Mouse (Mus musculus) hindbrain, embryonic 11.5 days (tissue): ENCODE measurements around the gene Bmpr1b. TPM values are rescaled to one million over a fixed set of nuclear protein-coding genes. Genes with fewer than 3 reads are reported as not detected.

Experiments used
- ATAC-seq: fragments of 200-750 bp; cut with Nextera tagmentation; 2 replicates; pipeline ENCODE4 v1.8.0; 2017; ENCODE audit warnings: mild to moderate bottlenecking, moderate TSS enrichment, moderate library complexity; ENCODE audit not compliant: low FRiP score
- DNase-seq: peaks from one replicate; pipeline ENCODE4 v3.0.0-alpha.2; 2015; ENCODE audit warnings: low spot score
- H3K27ac ChIP-seq: fragments of 300-500 bp; sonication (generic); 2 replicates; pipeline ENCODE4 v1.5.1; 2014; ENCODE audit warnings: mild to moderate bottlenecking, low read depth, low read length
- H3K27me3 ChIP-seq: fragments of 300-500 bp; sonication (generic); 2 replicates; pipeline ENCODE4 v1.6.1; 2014; ENCODE audit warnings: mild to moderate bottlenecking, low read length, moderate library complexity, mixed read lengths; ENCODE audit not compliant: control insufficient read depth, insufficient read depth
- H3K36me3 ChIP-seq: fragments of 300-500 bp; sonication (generic); 2 replicates; pipeline ENCODE4 v1.6.1; 2014; ENCODE audit warnings: mild to moderate bottlenecking, low read length, moderate library complexity, mixed read lengths; ENCODE audit not compliant: control insufficient read depth, insufficient read depth
- H3K4me1 ChIP-seq: fragments of 300-500 bp; sonication (generic); replicated peaks from 2 replicates; pipeline ENCODE4 v1.6.1; 2014; ENCODE audit warnings: low read length, mixed read lengths; ENCODE audit not compliant: control insufficient read depth, insufficient read depth
- H3K4me2 ChIP-seq: fragments of 300-500 bp; sonication (generic); replicated peaks from 2 replicates; pipeline ENCODE4 v1.6.1; 2014; ENCODE audit warnings: mild to moderate bottlenecking, low read depth, low read length
- H3K4me3 ChIP-seq: fragments of 300-500 bp; sonication (generic); 2 replicates; pipeline ENCODE4 v1.5.1; 2014; ENCODE audit warnings: low read depth, low read length
- H3K9ac ChIP-seq: fragments of 300-500 bp; sonication (generic); 2 replicates; pipeline ENCODE4 v1.6.1; 2014; ENCODE audit warnings: low read depth, low read length
- H3K9me3 ChIP-seq: fragments of 300-500 bp; sonication (generic); 2 replicates; pipeline ENCODE4 v1.6.1; 2016; ENCODE audit warnings: low read length; ENCODE audit not compliant: control insufficient read depth
- WGBS: fragments of 180-500 bp; shearing (Covaris S2); extraction: QIAGEN DNeasy Blood & Tissue Kit; methylation state at CpG from one replicate; pipeline ENCODE4 v1.1.7; 2014; 5-methylcytosine and 5-hydroxymethylcytosine counted together
- polyA plus RNA-seq: library from polyadenylated mRNA; unstranded; fragments of >200 nt; fragmentation: Nextera tagmentation; extraction: Ambion mirVana; gene quantifications from 2 replicates; pipeline ENCODE4 v1.2.1, GENCODE M21; 2014

Gene Bmpr1b
- polyA plus RNA-seq, 1 experiment from 2014 or later = 11.0 TPM

GRCm38 (mm10) chr3:142103622-142104021 lies 65.6 kb downstream of the Bmpr1b start:
- Histone ChIP-seq H3K27ac (no peak overlapping the region), H3K4me2 (no peak overlapping the region), H3K9ac (no peak overlapping the region), H3K27me3 (no peaks in the 10 kb centered on the region), H3K36me3 (no peaks in the 10 kb centered on the region), H3K4me1 (no peaks in the 10 kb centered on the region), H3K4me3 (no peak overlapping the region), H3K9me3 (no peaks in the 10 kb centered on the region)
- ATAC-seq = no peak
- WGBS = 92% methylated on average over 4 of the region's 4 CpGs
- no peak for DNase-seq

DNA sequence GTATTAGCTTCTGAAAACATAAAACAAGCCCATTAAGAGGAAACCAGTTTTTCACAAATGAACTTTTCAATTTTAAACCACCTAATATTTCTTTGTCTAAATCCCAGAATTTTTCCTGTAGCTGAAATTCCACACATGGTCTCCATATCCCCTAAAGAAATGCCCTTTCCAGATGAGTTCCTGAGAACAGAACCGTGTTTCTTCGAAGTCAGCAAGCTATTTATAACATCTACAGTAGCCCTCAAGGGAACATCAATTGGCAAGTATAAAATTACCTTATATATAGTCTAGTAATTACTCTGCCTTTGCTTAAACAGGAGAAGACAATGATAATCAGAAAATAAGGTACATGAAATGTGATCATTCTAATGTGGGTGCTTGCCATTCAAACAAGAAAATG lies 70.1 kb downstream of the Bmpr1b start:
- Histone ChIP-seq H3K36me3 (no peaks in the 10 kb centered on the region), H3K4me1 (no peaks in the 10 kb centered on the region), H3K4me2 (no peak overlapping the region), H3K4me3 (no peak overlapping the region), H3K27ac (no peak overlapping the region), H3K9ac (no peak overlapping the region), H3K27me3 (no peaks in the 10 kb centered on the region), H3K9me3 (no peaks in the 10 kb centered on the region)
- ATAC-seq (no peak), DNase-seq (no peak)
- 59% methylated on average over 2 of the region's 2 CpGs for WGBS

DNA sequence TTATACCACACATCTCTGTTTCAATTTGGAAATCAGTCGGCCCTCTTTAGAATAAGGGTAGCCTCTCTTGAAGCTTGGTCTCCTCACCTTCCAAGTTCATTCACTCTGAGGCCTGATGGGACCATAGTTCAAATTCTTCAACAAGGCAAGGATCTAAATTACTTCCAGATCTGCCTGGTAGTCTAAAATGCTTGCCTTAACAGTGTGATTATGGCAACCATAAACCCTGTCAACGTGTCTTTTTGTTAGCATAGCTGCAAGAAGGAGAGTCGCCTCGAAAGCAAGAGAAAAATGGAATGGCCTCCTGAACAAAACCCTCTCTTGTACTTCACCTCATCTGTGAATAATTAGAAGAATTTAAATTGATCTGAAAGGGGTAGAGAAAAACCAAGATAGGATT lies 75.2 kb downstream of the Bmpr1b start:
- 67% methylated on average over 4 of the region's 4 CpGs for WGBS
- ATAC-seq (no peak), DNase-seq (no peak)
- Histone ChIP-seq H3K27me3 (no peaks in the 10 kb centered on the region), H3K4me3 (no peak overlapping the region), H3K4me1 (no peaks in the 10 kb centered on the region), H3K27ac (no peak overlapping the region), H3K36me3 (no peaks in the 10 kb centered on the region), H3K9me3 (no peaks in the 10 kb centered on the region), H3K4me2 (no peak overlapping the region), H3K9ac (no peak overlapping the region)

GRCm38 (mm10) chr3:142089684-142090083 lies 79.5 kb downstream of the Bmpr1b start:
- Histone ChIP-seq H3K4me1 (no peaks in the 10 kb centered on the region), H3K4me2 (no peak overlapping the region), H3K9ac (no peak overlapping the region), H3K9me3 (no peaks in the 10 kb centered on the region), H3K36me3 (no peaks in the 10 kb centered on the region), H3K4me3 (no peak overlapping the region), H3K27ac (no peak overlapping the region), H3K27me3 (no peaks in the 10 kb centered on the region)
- DNase-seq = no peak
- WGBS = 87% methylated on average over 4 of the region's 4 CpGs
- ATAC-seq = no peak

DNA sequence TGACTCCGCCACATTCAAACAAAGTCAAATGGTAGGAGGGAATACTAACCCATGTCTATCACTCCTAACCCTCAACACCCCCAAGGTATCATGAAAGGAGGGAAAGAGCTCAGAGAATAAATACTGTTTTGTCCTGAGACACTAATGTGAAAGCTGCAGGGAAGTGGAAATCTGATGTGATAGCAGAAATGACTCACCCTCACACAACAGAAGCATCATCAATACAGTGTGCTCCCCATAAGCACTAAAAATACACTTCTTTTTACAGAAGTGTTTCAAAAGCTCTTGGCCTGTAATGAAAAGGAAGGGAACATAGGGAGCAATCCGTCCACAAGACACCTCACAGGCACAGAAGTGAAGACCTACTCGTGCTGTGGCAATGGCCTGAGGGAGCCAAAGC lies 83.3 kb downstream of the Bmpr1b start:
- no peaks in the 10 kb centered on the region for H3K36me3 ChIP-seq
- H3K4me1 ChIP-seq = no peaks in the 10 kb centered on the region
- H3K27ac ChIP-seq = no peak overlapping the region
- ATAC-seq (no peak), DNase-seq (no peak)
- H3K27me3 ChIP-seq = no peaks in the 10 kb centered on the region
- H3K9me3 ChIP-seq = no peaks in the 10 kb centered on the region
- H3K4me3 ChIP-seq = no peak overlapping the region
- 71% methylated on average over 3 of the region's 3 CpGs for WGBS
- no peak overlapping the region for H3K4me2 ChIP-seq
- no peak overlapping the region for H3K9ac ChIP-seq

GRCm38 (mm10) chr3:142084091-142084490 lies 85.1 kb downstream of the Bmpr1b start:
- Histone ChIP-seq H3K4me1 (no peaks in the 10 kb centered on the region), H3K4me2 (no peak overlapping the region), H3K4me3 (no peak overlapping the region), H3K9ac (no peak overlapping the region), H3K36me3 (no peaks in the 10 kb centered on the region), H3K27me3 (no peaks in the 10 kb centered on the region), H3K9me3 (no peaks in the 10 kb centered on the region), H3K27ac (no peak overlapping the region)
- 40% methylated on average over 1 of the region's 1 CpGs for WGBS
- DNase-seq (no peak), ATAC-seq (no peak)

DNA sequence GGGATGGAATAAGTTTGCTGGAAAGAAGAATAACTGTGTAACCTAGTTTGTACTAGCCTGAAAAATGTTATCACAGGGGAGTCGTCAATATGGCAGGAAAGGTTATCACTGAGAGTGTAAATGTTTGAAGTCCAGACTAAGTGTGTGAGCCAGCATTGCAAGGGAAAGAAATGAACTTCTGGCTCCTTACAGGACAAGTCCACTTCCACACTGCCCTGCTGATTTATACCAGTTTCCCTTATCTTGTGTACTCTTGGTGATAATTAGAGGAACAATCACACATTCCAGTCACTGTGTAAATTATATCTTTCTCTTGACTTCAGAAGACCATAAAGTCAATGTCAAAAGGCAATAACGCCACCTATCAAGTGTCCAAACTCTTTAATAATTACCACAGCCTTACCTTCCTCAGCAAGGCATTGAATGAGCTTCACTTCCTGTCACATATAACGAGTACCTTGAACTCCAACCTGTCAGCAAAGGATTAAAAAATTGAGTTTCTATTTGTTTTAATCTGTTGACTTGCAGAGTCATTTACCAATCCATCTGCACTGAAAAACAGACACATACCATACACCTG lies 91.4 kb downstream of the Bmpr1b start:
- no peaks in the 10 kb centered on the region for H3K9me3 ChIP-seq
- no peak overlapping the region for H3K27ac ChIP-seq
- DNase-seq = no peak
- H3K4me3 ChIP-seq = no peak overlapping the region
- WGBS = 92% methylated on average over 3 of the region's 3 CpGs
- H3K9ac ChIP-seq = no peak overlapping the region
- H3K27me3 ChIP-seq = no peaks in the 10 kb centered on the region
- no peak overlapping the region for H3K4me2 ChIP-seq
- H3K36me3 ChIP-seq = no peaks in the 10 kb centered on the region
- ATAC-seq = no peak
- H3K4me1 ChIP-seq = no peaks in the 10 kb centered on the region

GRCm38 (mm10) chr3:142071601-142072000 lies 97.6 kb downstream of the Bmpr1b start:
- H3K4me3 ChIP-seq = no peak overlapping the region
- H3K4me1 ChIP-seq = no peaks in the 10 kb centered on the region
- no peak overlapping the region for H3K4me2 ChIP-seq
- no peaks in the 10 kb centered on the region for H3K36me3 ChIP-seq
- WGBS = 92% methylated on average over 5 of the region's 5 CpGs
- DNase-seq (no peak), ATAC-seq (no peak)
- H3K9me3 ChIP-seq = no peaks in the 10 kb centered on the region
- no peak overlapping the region for H3K9ac ChIP-seq
- no peaks in the 10 kb centered on the region for H3K27me3 ChIP-seq
- no peak overlapping the region for H3K27ac ChIP-seq

DNA sequence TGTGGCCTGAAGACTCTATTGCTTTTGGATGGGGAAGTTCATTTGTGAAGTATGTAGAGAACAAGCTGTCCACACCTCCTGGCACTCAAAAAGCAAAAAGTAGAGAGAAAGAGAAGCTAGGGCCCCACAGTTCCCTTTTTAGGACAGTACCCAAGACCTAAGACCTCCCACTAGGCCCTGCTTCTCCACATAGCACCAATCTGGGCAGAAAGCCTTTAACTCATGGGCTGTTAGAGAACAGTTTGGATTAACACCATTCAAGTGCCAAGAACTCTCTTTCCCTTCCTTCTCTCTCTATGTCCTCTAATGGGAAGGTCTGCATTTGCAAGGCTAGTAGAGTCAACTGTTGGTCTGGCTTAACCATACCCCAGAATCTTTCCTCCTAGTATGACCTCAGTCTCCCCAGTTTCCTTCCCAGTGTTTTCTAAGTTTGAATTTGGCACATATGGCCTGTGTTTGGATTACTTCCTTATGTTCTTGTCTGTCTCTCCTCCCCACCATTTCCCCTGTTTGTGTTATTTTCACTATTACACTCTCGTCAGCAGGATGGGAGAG lies 102.4 kb downstream of the Bmpr1b start:
- H3K4me1 ChIP-seq = no peaks in the 10 kb centered on the region; the same call in 1 of the 2 replicates
- no peak overlapping the region for H3K4me2 ChIP-seq
- no peaks in the 10 kb centered on the region for H3K9me3 ChIP-seq
- no peaks in the 10 kb centered on the region for H3K27me3 ChIP-seq
- no peak overlapping the region for H3K4me3 ChIP-seq
- 86% methylated on average over 1 of the region's 1 CpGs for WGBS
- H3K9ac ChIP-seq = no peak overlapping the region
- H3K36me3 ChIP-seq = no peaks in the 10 kb centered on the region
- ATAC-seq = no peak
- DNase-seq = no peak
- no peak overlapping the region for H3K27ac ChIP-seq
